ENCODE assay signal across 12 mouse cellular contexts in the genomic region with DNA sequence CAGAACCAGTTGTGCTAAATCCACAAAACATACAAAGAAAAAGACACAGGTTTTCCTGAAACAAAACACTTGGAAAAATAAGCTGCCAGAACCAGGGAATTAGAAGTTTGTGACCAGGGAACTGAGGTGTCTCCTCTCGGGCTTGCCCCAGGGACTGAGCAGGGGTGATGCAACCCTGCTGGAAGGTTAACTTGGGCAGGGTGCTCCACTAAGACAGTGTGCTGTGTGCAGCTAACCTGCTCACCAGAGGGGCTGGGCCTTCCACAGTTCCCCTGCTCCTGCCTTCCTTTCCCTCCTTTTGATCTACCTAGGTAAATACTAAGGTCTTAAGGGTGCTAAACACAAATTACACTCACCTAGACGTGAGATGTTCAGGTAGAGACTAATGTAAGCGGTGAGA. TPM values are rescaled to one million over a fixed set of nuclear protein-coding genes. Genes with fewer than 3 reads are reported as not detected.
DNase-seq lines count a peak whose midpoint lies in the region; ATAC-seq and TF ChIP-seq lines count a peak whose summit lies in the region.
"Had no signal": no experiment of that assay in that cellular context is flagged by ENCODE, and none has a peak within 500 bp of the region (broad histone marks: within the 10 kb centered on the region; RNA-seq: fewer than 3 reads in every experiment).

No protein-coding gene starts in this region.

- DNase-seq in G1E (ENCODE audit: low spot score): no peak
- no peak for DNase-seq in left cerebral cortex, adult 9 months (ENCODE audit: low spot score in 2 of 2)
- DNase-seq: cerebellum, adult 18-20 months; heart, adult 18-20 months had no signal

- peaks cover 4% of the 10 kb centered on the region; the same call in 1 of the 2 replicates for H3K36me3 ChIP-seq in hindbrain, embryonic 15.5 days
- peaks cover 8% of the 10 kb centered on the region for H3K36me3 ChIP-seq in hindbrain, embryonic 12.5 days
- peaks cover 83% of the 10 kb centered on the region for H3K36me3 ChIP-seq in G1E (replicated peaks)
- peaks cover 4% of the 10 kb centered on the region; the same call in 1 of the 2 replicates for H3K36me3 ChIP-seq in forebrain, embryonic 16.5 days (ENCODE audit: control insufficient read depth, insufficient read depth)
- peaks cover 10% of the 10 kb centered on the region for H3K36me3 ChIP-seq in neural tube, embryonic 14.5 days (ENCODE audit: control insufficient read depth, insufficient read depth, low read length)
- no peaks in the 10 kb centered on the region for H3K36me3 ChIP-seq in kidney, embryonic 16.5 days (ENCODE audit: insufficient read depth, low read length)

- no peaks in the 10 kb centered on the region for H3K27me3 ChIP-seq in hindbrain, embryonic 15.5 days
- H3K27me3 ChIP-seq in hindbrain, embryonic 12.5 days: no peaks in the 10 kb centered on the region
- no peaks in the 10 kb centered on the region for H3K27me3 ChIP-seq in G1E (ENCODE audit: insufficient read depth, low read length)
- no peaks in the 10 kb centered on the region for H3K27me3 ChIP-seq in forebrain, embryonic 16.5 days (replicated peaks; ENCODE audit: control insufficient read depth, insufficient read depth, low read length)
- no peaks in the 10 kb centered on the region for H3K27me3 ChIP-seq in neural tube, embryonic 14.5 days (ENCODE audit: control insufficient read depth, insufficient read depth, low read length)
- H3K27me3 ChIP-seq in kidney, embryonic 16.5 days (ENCODE audit: insufficient read depth, low read length): peaks cover 75% of the 10 kb centered on the region

- no peak for ATAC-seq in hindbrain, embryonic 15.5 days (ENCODE audit: low FRiP score, low read depth)
- no peak for ATAC-seq in hindbrain, embryonic 12.5 days (ENCODE audit: low FRiP score)
- no peak for ATAC-seq in G1E (ENCODE audit: extremely low read depth, insufficient number of reproducible peaks, low FRiP score, poor library complexity, severe bottlenecking)
- ATAC-seq in forebrain, embryonic 16.5 days: no peak
- ATAC-seq in neural tube, embryonic 14.5 days (ENCODE audit: low read depth): no peak
- no peak for ATAC-seq in kidney, embryonic 16.5 days (ENCODE audit: low FRiP score, low TSS enrichment)

- WGBS in hindbrain, embryonic 15.5 days: 61% methylated on average over 3 of the region's 3 CpGs
- whole genome bisulfite sequencing in hindbrain, embryonic 12.5 days: 55% methylated on average over 3 of the region's 3 CpGs
- 51% methylated on average over 3 of the region's 3 CpGs for WGBS in forebrain, embryonic 16.5 days
- WGBS in neural tube, embryonic 14.5 days: 49% methylated on average over 3 of the region's 3 CpGs
- WGBS in kidney, embryonic 16.5 days: 57% methylated on average over 3 of the region's 3 CpGs

- TF ChIP-seq CTCF in G1E (IDR thresholded peaks at IDR 0.05; ENCODE audit: low read depth, low read length): no peak

- peak overlapping the region; percentile 48 for H3K4me2 ChIP-seq in hindbrain, embryonic 15.5 days
- no peak overlapping the region for H3K4me2 ChIP-seq in hindbrain, embryonic 12.5 days (replicated peaks)
- peak overlapping the region; percentile 43 for H3K4me2 ChIP-seq in forebrain, embryonic 16.5 days (ENCODE audit: low read length)
- no peak overlapping the region for H3K4me2 ChIP-seq in neural tube, embryonic 14.5 days (ENCODE audit: low read depth, low read length)
- H3K4me2 ChIP-seq in kidney, embryonic 16.5 days (replicated peaks; ENCODE audit: low read depth, low read length): no peak overlapping the region

- H3K9ac ChIP-seq in hindbrain, embryonic 15.5 days: peak overlapping the region; percentile 8; the same call in 1 of the 2 replicates
- H3K9ac ChIP-seq in hindbrain, embryonic 12.5 days: no peak overlapping the region
- H3K9ac ChIP-seq in forebrain, embryonic 16.5 days (replicated peaks; ENCODE audit: low read depth, low read length): peak overlapping the region; percentile 48
- no peak overlapping the region for H3K9ac ChIP-seq in neural tube, embryonic 14.5 days (replicated peaks; ENCODE audit: low read depth, low read length)
- no peak overlapping the region for H3K9ac ChIP-seq in kidney, embryonic 16.5 days (replicated peaks; ENCODE audit: low read length)

- H3K4me1 ChIP-seq in hindbrain, embryonic 15.5 days (replicated peaks): peaks cover 88% of the 10 kb centered on the region
- peaks cover 81% of the 10 kb centered on the region for H3K4me1 ChIP-seq in hindbrain, embryonic 12.5 days
- peaks cover 76% of the 10 kb centered on the region for H3K4me1 ChIP-seq in G1E (ENCODE audit: insufficient read depth, low read depth, low read length)
- H3K4me1 ChIP-seq in forebrain, embryonic 16.5 days (replicated peaks; ENCODE audit: control insufficient read depth, insufficient read depth, low read length): peaks cover 85% of the 10 kb centered on the region
- peaks cover 77% of the 10 kb centered on the region for H3K4me1 ChIP-seq in neural tube, embryonic 14.5 days (ENCODE audit: control insufficient read depth, insufficient read depth, low read length)
- no peaks in the 10 kb centered on the region for H3K4me1 ChIP-seq in kidney, embryonic 16.5 days (ENCODE audit: insufficient read depth, low read length)

- no peaks in the 10 kb centered on the region for H3K9me3 ChIP-seq in hindbrain, embryonic 15.5 days
- H3K9me3 ChIP-seq in hindbrain, embryonic 12.5 days (replicated peaks): no peaks in the 10 kb centered on the region
- no peaks in the 10 kb centered on the region for H3K9me3 ChIP-seq in G1E (replicated peaks)
- H3K9me3 ChIP-seq in forebrain, embryonic 16.5 days (ENCODE audit: control insufficient read depth, low read length): no peaks in the 10 kb centered on the region
- H3K9me3 ChIP-seq in neural tube, embryonic 14.5 days (ENCODE audit: control insufficient read depth, low read length): no peaks in the 10 kb centered on the region
- no peaks in the 10 kb centered on the region for H3K9me3 ChIP-seq in kidney, embryonic 16.5 days (ENCODE audit: low read length)

- no peak overlapping the region for H3K4me3 ChIP-seq in hindbrain, embryonic 15.5 days
- no peak overlapping the region for H3K4me3 ChIP-seq in hindbrain, embryonic 12.5 days
- peak overlapping the region; percentile 50; the same call in 1 of the 2 replicates for H3K4me3 ChIP-seq in G1E (ENCODE audit: low read depth, low read length)
- peak overlapping the region; percentile 9; the same call in 1 of the 2 replicates for H3K4me3 ChIP-seq in forebrain, embryonic 16.5 days (replicated peaks; ENCODE audit: low read length)
- H3K4me3 ChIP-seq in neural tube, embryonic 14.5 days (ENCODE audit: low read depth, low read length): no peak overlapping the region
- no peak overlapping the region for H3K4me3 ChIP-seq in kidney, embryonic 16.5 days (ENCODE audit: low read length)

- H3K27ac ChIP-seq in hindbrain, embryonic 15.5 days (replicated peaks): peak overlapping the region; percentile 73
- no peak overlapping the region for H3K27ac ChIP-seq in hindbrain, embryonic 12.5 days
- H3K27ac ChIP-seq in forebrain, embryonic 16.5 days (ENCODE audit: low read length): peak overlapping the region; percentile 87
- H3K27ac ChIP-seq in neural tube, embryonic 14.5 days (ENCODE audit: low read depth, low read length): peak overlapping the region; percentile 0; the same call in 1 of the 2 replicates
- H3K27ac ChIP-seq in kidney, embryonic 16.5 days (ENCODE audit: low read length): no peak overlapping the region

RNA-seq across cellular contexts. Expression of a gene that starts 14.8 kb away (rescaled TPM):
- 93.1 and 116 TPM in 2 replicates for polyA plus RNA-seq in hindbrain, embryonic 15.5 days (2015; fragmentation: Nextera tagmentation; extraction: Ambion mirVana)
- 89.1 and 94.8 TPM in 2 replicates for polyA plus RNA-seq in hindbrain, embryonic 12.5 days (2016; fragmentation: Nextera tagmentation; extraction: Ambion mirVana)
- total RNA-seq in G1E (2014; fragmentation: Nextera tagmentation) (93.2 and 102 TPM in 2 replicates), G1E (2017) (20.6 and 25.4 TPM in 2 replicates)
- 53.5 and 54.9 TPM in 2 replicates for polyA plus RNA-seq in G1E (2012)
- 236 and 244 TPM in 2 replicates for polyA plus RNA-seq in forebrain, embryonic 16.5 days (2015; fragmentation: Nextera tagmentation; extraction: Ambion mirVana)
- polyA plus RNA-seq in neural tube, embryonic 14.5 days (2014; fragmentation: Nextera tagmentation; extraction: Ambion mirVana): 143 and 145 TPM in 2 replicates
- polyA plus RNA-seq in kidney, embryonic 16.5 days (2015; fragmentation: Nextera tagmentation; extraction: Ambion mirVana): 2.8 and 3.1 TPM in 2 replicates

RNA-seq across cellular contexts. Expression of a gene that starts 17.8 kb away (rescaled TPM):
- not detected in 2 replicates for polyA plus RNA-seq in hindbrain, embryonic 15.5 days (2015; fragmentation: Nextera tagmentation; extraction: Ambion mirVana)
- not detected in 2 replicates for polyA plus RNA-seq in hindbrain, embryonic 12.5 days (2016; fragmentation: Nextera tagmentation; extraction: Ambion mirVana)
- total RNA-seq in G1E (2014; fragmentation: Nextera tagmentation) (not detected in 2 replicates), G1E (2017) (0.16 TPM in 1 of 2 replicates, not detected in the other)
- not detected in 2 replicates for polyA plus RNA-seq in G1E (2012)
- not detected in 2 replicates for polyA plus RNA-seq in forebrain, embryonic 16.5 days (2015; fragmentation: Nextera tagmentation; extraction: Ambion mirVana)
- not detected in 2 replicates for polyA plus RNA-seq in neural tube, embryonic 14.5 days (2014; fragmentation: Nextera tagmentation; extraction: Ambion mirVana)
- polyA plus RNA-seq in kidney, embryonic 16.5 days (2015; fragmentation: Nextera tagmentation; extraction: Ambion mirVana): not detected in 2 replicates
- total RNA-seq: heart, adult 18-20 months; megakaryocyte progenitor cell, adult 5-6 weeks; neutrophil, adult 5-6 weeks had no signal
- polyA plus RNA-seq: large intestine, adult 2 months had no signal

Comparison
In these comparisons a context has a peak if more than half of its experiments do, and no peak if none do; other contexts are left out.
1. H3K27ac ChIP-seq: peak in hindbrain, embryonic 15.5 days (single experiment), forebrain, embryonic 16.5 days (single experiment) and neural tube, embryonic 14.5 days (single experiment); none in hindbrain, embryonic 12.5 days (single experiment) and kidney, embryonic 16.5 days (single experiment).
2. H3K4me2 ChIP-seq: peak in hindbrain, embryonic 15.5 days (single experiment) and forebrain, embryonic 16.5 days (single experiment); none in hindbrain, embryonic 12.5 days (single experiment), neural tube, embryonic 14.5 days (single experiment) and kidney, embryonic 16.5 days (single experiment).
3. H3K9ac ChIP-seq: peak in hindbrain, embryonic 15.5 days (single experiment) and forebrain, embryonic 16.5 days (single experiment); none in hindbrain, embryonic 12.5 days (single experiment), neural tube, embryonic 14.5 days (single experiment) and kidney, embryonic 16.5 days (single experiment).
4. H3K4me3 ChIP-seq: peak in G1E (single experiment) and forebrain, embryonic 16.5 days (single experiment); none in hindbrain, embryonic 15.5 days (single experiment), hindbrain, embryonic 12.5 days (single experiment), neural tube, embryonic 14.5 days (single experiment) and kidney, embryonic 16.5 days (single experiment).
5. RNA of a gene that starts 14.8 kb away (polyA plus RNA-seq): 236 to 244 TPM in forebrain, embryonic 16.5 days, 143 to 145 TPM in neural tube, embryonic 14.5 days, 93.1 to 116 TPM in hindbrain, embryonic 15.5 days, 89.1 to 94.8 TPM in hindbrain, embryonic 12.5 days and 53.5 to 54.9 TPM in G1E; 2.8 to 3.1 TPM in kidney, embryonic 16.5 days; every median in the first group is over 10 times any median in the second.